Mouse (Mus musculus) intestine, postnatal 0 days (tissue): Measurements from ENCODE around the gene Gm20538. TPM values are rescaled to one million over a fixed set of nuclear protein-coding genes. Genes with fewer than 3 reads are reported as not detected.

Source experiments
- ATAC-seq: fragments of 200-750 bp; cut with Nextera tagmentation; 2 replicates; pipeline ENCODE4 v1.8.0; 2017; ENCODE audit warnings: mild to moderate bottlenecking, moderate TSS enrichment, moderate library complexity
- H3K27ac ChIP-seq: fragments of 300-500 bp; sonication (generic); 2 replicates; pipeline ENCODE4 v1.5.1; 2014; ENCODE audit warnings: mild to moderate bottlenecking, low read depth, low read length, moderate library complexity
- H3K27me3 ChIP-seq: fragments of 300-500 bp; sonication (generic); replicated peaks from 2 replicates; pipeline ENCODE4 v1.6.1; 2014; ENCODE audit warnings: low read length, mixed read lengths; ENCODE audit not compliant: control insufficient read depth, insufficient read depth
- H3K36me3 ChIP-seq: fragments of 300-500 bp; sonication (generic); 2 replicates; pipeline ENCODE4 v1.6.1; 2014; ENCODE audit warnings: mild to moderate bottlenecking, moderate library complexity; ENCODE audit not compliant: control insufficient read depth, insufficient read depth
- H3K4me1 ChIP-seq: fragments of 300-500 bp; sonication (generic); replicated peaks from 2 replicates; pipeline ENCODE4 v1.6.1; 2014; ENCODE audit warnings: antibody characterized with exemption, low read length, mixed read lengths; ENCODE audit not compliant: control insufficient read depth, insufficient read depth
- H3K4me2 ChIP-seq: fragments of 300-500 bp; sonication (generic); replicated peaks from 2 replicates; pipeline ENCODE4 v1.6.1; 2014; ENCODE audit warnings: low read depth, mild to moderate bottlenecking, moderate library complexity
- H3K4me3 ChIP-seq: fragments of 300-500 bp; sonication (generic); 2 replicates; pipeline ENCODE4 v1.5.1; 2014; ENCODE audit warnings: low read depth, low read length
- H3K9ac ChIP-seq: fragments of 300-500 bp; sonication (generic); 2 replicates; pipeline ENCODE4 v1.6.1; 2014; ENCODE audit warnings: mild to moderate bottlenecking, low read depth, low read length
- H3K9me3 ChIP-seq: fragments of 300-500 bp; sonication (generic); 2 replicates; pipeline ENCODE4 v1.6.1; 2016; ENCODE audit warnings: mixed run types; ENCODE audit not compliant: control insufficient read depth
- CTCF ChIP-seq: sonication (generic); IDR thresholded peaks from 2 replicates; pipeline ENCODE4 v1.5.1; 2016; ENCODE audit warnings: low read depth, mild to moderate bottlenecking, control low read depth, antibody characterized with exemption, moderate library complexity
- WGBS: fragments of 180-500 bp; shearing (Covaris S2); extraction: QIAGEN DNeasy Blood & Tissue Kit; methylation state at CpG from one replicate; pipeline ENCODE4 v1.1.7; 2014; 5-methylcytosine and 5-hydroxymethylcytosine counted together
- polyA plus RNA-seq: library from polyadenylated mRNA; unstranded; fragments of >200 nt; fragmentation: Nextera tagmentation; extraction: Ambion mirVana; gene quantifications from 2 replicates; pipeline ENCODE4 v1.2.1, GENCODE M21; 2015

The Gm20538 gene
- polyA plus RNA-seq, 1 experiment from 2014 or later = not detected

GRCm38 (mm10) chr19:44501925-44502324 is 50.7 kb downstream of the Gm20538 start:
- TF ChIP-seq CTCF = no peak

GRCm38 (mm10) chr19:44500240-44500639 is 52.4 kb downstream of the Gm20538 start:
- 35% methylated on average over 5 of the region's 5 CpGs for WGBS
- H3K27me3 ChIP-seq = no peaks in the 10 kb centered on the region
- no peak overlapping the region for H3K9ac ChIP-seq
- no peak for TF ChIP-seq CTCF
- H3K4me3 ChIP-seq = no peak overlapping the region
- no peaks in the 10 kb centered on the region for H3K9me3 ChIP-seq
- H3K36me3 ChIP-seq = no peaks in the 10 kb centered on the region
- H3K4me2 ChIP-seq = no peak overlapping the region
- H3K4me1 ChIP-seq = no peaks in the 10 kb centered on the region
- no peak overlapping the region for H3K27ac ChIP-seq
- ATAC-seq = no peak

More at GRCm38 (mm10) chr19:44501925-44502324, 50.7 kb downstream of the Gm20538 start:
- H3K4me1 ChIP-seq = no peaks in the 10 kb centered on the region
- H3K9me3 ChIP-seq = no peaks in the 10 kb centered on the region
- ATAC-seq = no peak
- H3K9ac ChIP-seq = no peak overlapping the region
- H3K4me2 ChIP-seq = no peak overlapping the region
- no peaks in the 10 kb centered on the region for H3K36me3 ChIP-seq
- H3K27ac ChIP-seq = no peak overlapping the region
- H3K27me3 ChIP-seq = no peaks in the 10 kb centered on the region; the same call in 1 of the 2 replicates
- 69% methylated on average over 6 of the region's 6 CpGs for WGBS
- H3K4me3 ChIP-seq = no peak overlapping the region

- peaks cover 6% of the 10 kb centered on the region; the same call in 1 of the 2 replicates for H3K27me3 ChIP-seq
- 44% methylated on average over 6 of the region's 6 CpGs for WGBS
- no peaks in the 10 kb centered on the region for H3K36me3 ChIP-seq
- no peak for ATAC-seq
- no peak overlapping the region for H3K4me3 ChIP-seq
- no peak overlapping the region for H3K27ac ChIP-seq
- TF ChIP-seq CTCF = no peak
- H3K9ac ChIP-seq = no peak overlapping the region
- no peaks in the 10 kb centered on the region for H3K9me3 ChIP-seq
- no peak overlapping the region for H3K4me2 ChIP-seq
- no peaks in the 10 kb centered on the region for H3K4me1 ChIP-seq
Measured at GRCm38 (mm10) chr19:44498936-44499335, 53.7 kb downstream of the Gm20538 start.

GRCm38 (mm10) chr19:44496941-44497340 is 55.7 kb downstream of the Gm20538 start:
- 81% methylated on average over 10 of the region's 10 CpGs for WGBS
- no peak overlapping the region for H3K4me3 ChIP-seq
- peaks cover 6% of the 10 kb centered on the region; the same call in 1 of the 2 replicates for H3K27me3 ChIP-seq
- H3K4me2 ChIP-seq = no peak overlapping the region
- no peak overlapping the region for H3K9ac ChIP-seq
- no peak for ATAC-seq
- no peak overlapping the region for H3K27ac ChIP-seq
- no peak for TF ChIP-seq CTCF
- no peaks in the 10 kb centered on the region for H3K9me3 ChIP-seq
- H3K4me1 ChIP-seq = no peaks in the 10 kb centered on the region
- no peaks in the 10 kb centered on the region for H3K36me3 ChIP-seq

GRCm38 (mm10) chr19:44496511-44496910 is 56.1 kb downstream of the Gm20538 start:
- WGBS = 56% methylated on average over 8 of the region's 8 CpGs
- no peaks in the 10 kb centered on the region for H3K9me3 ChIP-seq
- ATAC-seq = no peak
- H3K4me3 ChIP-seq = no peak overlapping the region
- H3K9ac ChIP-seq = no peak overlapping the region
- TF ChIP-seq CTCF = no peak
- H3K4me2 ChIP-seq = no peak overlapping the region
- H3K27ac ChIP-seq = no peak overlapping the region
- peaks cover 6% of the 10 kb centered on the region; the same call in 1 of the 2 replicates for H3K27me3 ChIP-seq
- H3K4me1 ChIP-seq = no peaks in the 10 kb centered on the region
- no peaks in the 10 kb centered on the region for H3K36me3 ChIP-seq

Other genes with a start within 250 kb of the Gm20538 start
- gene Scd4, start 219.7 kb downstream of the Gm20538 start, polyA plus RNA-seq = 0.04 TPM in 1 of 2 replicates, not detected in the other
- gene Scd1, start 145.0 kb downstream of the Gm20538 start, polyA plus RNA-seq = 1.5 and 2.6 TPM in 2 replicates
- not detected in 2 replicates for gene Wnt8b, start 59.4 kb downstream of the Gm20538 start, polyA plus RNA-seq
- 0.12 and 0.33 TPM in 2 replicates for gene Sec31b, start 7.0 kb downstream of the Gm20538 start, polyA plus RNA-seq
- 681 and 717 TPM in 2 replicates for gene Ndufb8, start 2.6 kb upstream of the Gm20538 start, polyA plus RNA-seq
- gene Hif1an, start 10.0 kb upstream of the Gm20538 start, polyA plus RNA-seq = 15.6 and 17.7 TPM in 2 replicates
- not detected in 2 replicates for gene Pax2, start 203.2 kb upstream of the Gm20538 start, polyA plus RNA-seq